Mouse (Mus musculus) midbrain, postnatal 0 days (tissue): ENCODE data around the gene Cdh22. TPM values are rescaled to one million over a fixed set of nuclear protein-coding genes. Genes with fewer than 3 reads are reported as not detected.

Experiments
- ATAC-seq: fragments of 200-750 bp; cut with Nextera tagmentation; 2 replicates; pipeline ENCODE4 v1.8.0; 2017; ENCODE audit warnings: moderate number of reproducible peaks, mild to moderate bottlenecking, moderate TSS enrichment, moderate library complexity; ENCODE audit not compliant: low FRiP score
- DNase-seq: peaks from one replicate; pipeline ENCODE4 v3.0.0-alpha.2; 2015; ENCODE audit warnings: low spot score
- H3K27ac ChIP-seq: fragments of 300-500 bp; sonication (generic); 2 replicates; pipeline ENCODE4 v1.5.1; 2014; ENCODE audit warnings: low read depth, mild to moderate bottlenecking, low read length, mixed read lengths
- H3K27me3 ChIP-seq: fragments of 300-500 bp; sonication (generic); 2 replicates; pipeline ENCODE4 v1.6.1; 2014; ENCODE audit warnings: low read length, control low read depth, mixed read lengths; ENCODE audit not compliant: insufficient read depth
- H3K36me3 ChIP-seq: fragments of 300-500 bp; sonication (generic); 2 replicates; pipeline ENCODE4 v1.6.1; 2014; ENCODE audit warnings: low read length, control low read depth, mixed read lengths; ENCODE audit not compliant: insufficient read depth
- H3K4me1 ChIP-seq: fragments of 300-500 bp; sonication (generic); 2 replicates; pipeline ENCODE4 v1.6.1; 2014; ENCODE audit warnings: mild to moderate bottlenecking, control low read depth, antibody characterized with exemption, low read length, mixed read lengths; ENCODE audit not compliant: insufficient read depth
- H3K4me2 ChIP-seq: fragments of 300-500 bp; sonication (generic); 2 replicates; pipeline ENCODE4 v1.6.1; 2014; ENCODE audit warnings: low read depth, mild to moderate bottlenecking, low read length, mixed read lengths; ENCODE audit not compliant: poor library complexity, severe bottlenecking
- H3K4me3 ChIP-seq: fragments of 300-500 bp; sonication (generic); 2 replicates; pipeline ENCODE4 v1.5.1; 2014; ENCODE audit warnings: low read depth, mild to moderate bottlenecking, low read length, moderate library complexity
- H3K9ac ChIP-seq: fragments of 300-500 bp; sonication (generic); replicated peaks from 2 replicates; pipeline ENCODE4 v1.6.1; 2014; ENCODE audit warnings: mild to moderate bottlenecking, low read length, moderate library complexity, mixed read lengths; ENCODE audit not compliant: poor library complexity, severe bottlenecking
- H3K9me3 ChIP-seq: fragments of 300-500 bp; sonication (generic); 2 replicates; pipeline ENCODE4 v1.6.1; 2016; ENCODE audit warnings: low read length, control low read depth
- CTCF ChIP-seq: IDR thresholded peaks from 2 replicates; pipeline ENCODE4 v1.5.1; 2016; ENCODE audit warnings: antibody characterized with exemption, mild to moderate bottlenecking
- WGBS: fragments of 180-500 bp; shearing (Covaris S2); extraction: QIAGEN DNeasy Blood & Tissue Kit; methylation state at CpG from one replicate; pipeline ENCODE4 v1.1.7; 2014; 5-methylcytosine and 5-hydroxymethylcytosine counted together
- polyA plus RNA-seq: library from polyadenylated mRNA; unstranded; fragments of >200 nt; fragmentation: Nextera tagmentation; extraction: Ambion mirVana; gene quantifications from 2 replicates; pipeline ENCODE4 v1.2.1, GENCODE M21; 2015
- total RNA-seq: library from RNA; depleted of rRNA; stranded (reverse); fragments of >200 nt; gene quantifications from 2 replicates; pipeline ENCODE4 v1.2.3, GENCODE M21; 2014

Gene Cdh22
- total and polyA plus RNA-seq, 2 experiments from 2014 or later, result 23.2 to 47.9 TPM

GRCm38 (mm10) chr2:165080657-165081056 lies 154.0 kb downstream of the Cdh22 start:
- H3K27me3 ChIP-seq, result no peaks in the 10 kb centered on the region
- H3K27ac ChIP-seq, result no peak overlapping the region
- H3K36me3 ChIP-seq, result no peaks in the 10 kb centered on the region
- WGBS, result 40% methylated on average over 9 of the region's 9 CpGs
- H3K9me3 ChIP-seq, result no peaks in the 10 kb centered on the region
- ATAC-seq (no peak), DNase-seq (no peak)
- H3K4me3 ChIP-seq, result no peak overlapping the region
- no peak for TF ChIP-seq CTCF
- no peaks in the 10 kb centered on the region; the same call in 1 of the 2 replicates for H3K4me1 ChIP-seq
- no peak overlapping the region for H3K9ac ChIP-seq
- no peak overlapping the region for H3K4me2 ChIP-seq

- Histone ChIP-seq H3K4me3 (no peak overlapping the region), H3K36me3 (no peaks in the 10 kb centered on the region), H3K9me3 (no peaks in the 10 kb centered on the region), H3K27me3 (0 out of 2 replicates have a peak, but pooled peaks cover 7% of the 10 kb centered on the region), H3K27ac (no peak overlapping the region), H3K4me1 (no peaks in the 10 kb centered on the region; the same call in 1 of the 2 replicates), H3K9ac (no peak overlapping the region), H3K4me2 (no peak overlapping the region)
- DNase-seq (no peak), ATAC-seq (no peak)
- TF ChIP-seq CTCF, result peak; percentile 75
- 24% methylated on average over 10 of the region's 10 CpGs for WGBS
Observed at GRCm38 (mm10) chr2:165078605-165079004, 156.0 kb downstream of the Cdh22 start.

- WGBS, result 67% methylated on average over 8 of the region's 8 CpGs
- DNase-seq, result no peak
- no peak overlapping the region for H3K9ac ChIP-seq
- H3K27me3 ChIP-seq, result peaks cover 7% of the 10 kb centered on the region; the same call in 1 of the 2 replicates
- H3K4me1 ChIP-seq, result no peaks in the 10 kb centered on the region; the same call in 1 of the 2 replicates
- no peak overlapping the region for H3K4me2 ChIP-seq
- no peak for TF ChIP-seq CTCF
- H3K27ac ChIP-seq, result no peak overlapping the region
- H3K4me3 ChIP-seq, result no peak overlapping the region
- H3K9me3 ChIP-seq, result no peaks in the 10 kb centered on the region
- no peaks in the 10 kb centered on the region for H3K36me3 ChIP-seq
- ATAC-seq, result no peak
Observed at GRCm38 (mm10) chr2:165078045-165078444, 156.6 kb downstream of the Cdh22 start.

GRCm38 (mm10) chr2:165077055-165077454 lies 157.6 kb downstream of the Cdh22 start:
- no peak for ATAC-seq
- Histone ChIP-seq H3K27ac (no peak overlapping the region), H3K4me1 (no peaks in the 10 kb centered on the region; the same call in 1 of the 2 replicates), H3K36me3 (no peaks in the 10 kb centered on the region), H3K4me2 (no peak overlapping the region), H3K9ac (no peak overlapping the region), H3K9me3 (no peaks in the 10 kb centered on the region), H3K4me3 (no peak overlapping the region), H3K27me3 (peaks cover 7% of the 10 kb centered on the region; the same call in 1 of the 2 replicates)
- 20% methylated on average over 9 of the region's 9 CpGs for WGBS
- peak; percentile 72 for DNase-seq
- TF ChIP-seq CTCF, result no peak

- no peak overlapping the region for H3K27ac ChIP-seq
- H3K4me1 ChIP-seq, result no peaks in the 10 kb centered on the region; the same call in 1 of the 2 replicates
- H3K27me3 ChIP-seq, result peaks cover 7% of the 10 kb centered on the region; the same call in 1 of the 2 replicates
- peak; percentile 89 for DNase-seq
- WGBS, result 42% methylated on average over 2 of the region's 2 CpGs
- H3K4me3 ChIP-seq, result no peak overlapping the region
- no peaks in the 10 kb centered on the region for H3K9me3 ChIP-seq
- no peaks in the 10 kb centered on the region for H3K36me3 ChIP-seq
- no peak overlapping the region for H3K9ac ChIP-seq
- peak; percentile 98 for TF ChIP-seq CTCF
- H3K4me2 ChIP-seq, result no peak overlapping the region
- no peak for ATAC-seq
Observed at GRCm38 (mm10) chr2:165074937-165075336, 159.7 kb downstream of the Cdh22 start.

- H3K36me3 ChIP-seq, result no peaks in the 10 kb centered on the region
- peak; percentile 65 for DNase-seq
- no peak for ATAC-seq
- H3K27ac ChIP-seq, result no peak overlapping the region
- no peaks in the 10 kb centered on the region for H3K9me3 ChIP-seq
- no peaks in the 10 kb centered on the region; the same call in 1 of the 2 replicates for H3K4me1 ChIP-seq
- no peak overlapping the region for H3K4me3 ChIP-seq
- H3K9ac ChIP-seq, result no peak overlapping the region
- peaks cover 7% of the 10 kb centered on the region; the same call in 1 of the 2 replicates for H3K27me3 ChIP-seq
- WGBS, result 51% methylated on average over 11 of the region's 11 CpGs
- H3K4me2 ChIP-seq, result no peak overlapping the region
- no peak for TF ChIP-seq CTCF
Observed at GRCm38 (mm10) chr2:165074081-165074884, 160.4 kb downstream of the Cdh22 start.
